Mouse (Mus musculus): ENCODE data around the gene Apbb2. TPM values are rescaled to one million over a fixed set of nuclear protein-coding genes. Genes with fewer than 3 reads are reported as not detected.

Apbb2 gene
- polyA plus RNA-seq, 1 experiment, result 19.1 TPM

GRCm38 (mm10) chr5:66393767-66394446 is 224.7 kb downstream of the Apbb2 start:
- no peak for TF ChIP-seq USF1 (IDR thresholded peaks at IDR 0.05; ENCODE audit: low read depth)
- TF ChIP-seq MAX (IDR thresholded peaks at IDR 0.05; ENCODE audit: low read depth), result no peak
- peaks cover 32% of the 10 kb centered on the region for H3K36me3 ChIP-seq (ENCODE audit: control insufficient read depth, insufficient read depth)
- no peak overlapping the region for H3ac ChIP-seq (ENCODE audit: control insufficient read depth, insufficient read length)
- H3K79me2 ChIP-seq (ENCODE audit: control insufficient read depth, insufficient read depth), result no peaks in the 10 kb centered on the region
- no peak overlapping the region for H3K4me3 ChIP-seq
- no peaks in the 10 kb centered on the region for H3K27me3 ChIP-seq (ENCODE audit: control insufficient read depth, insufficient read depth, insufficient read length)
- no peak overlapping the region for H3K4me2 ChIP-seq (ENCODE audit: low read depth)

GRCm38 (mm10) chr5:66392861-66393529 is 225.6 kb downstream of the Apbb2 start:
- Histone ChIP-seq H3K4me3 (no peak overlapping the region), H3K79me2 (ENCODE audit: control insufficient read depth, insufficient read depth) (no peaks in the 10 kb centered on the region), H3K27me3 (ENCODE audit: control insufficient read depth, insufficient read depth, insufficient read length) (no peaks in the 10 kb centered on the region), H3K4me2 (ENCODE audit: low read depth) (no peak overlapping the region), H3ac (ENCODE audit: control insufficient read depth, insufficient read length) (no peak overlapping the region), H3K36me3 (ENCODE audit: control insufficient read depth, insufficient read depth) (peaks cover 32% of the 10 kb centered on the region)
- TF ChIP-seq MYOG (IDR thresholded peaks at IDR 0.05; ENCODE audit: control insufficient read depth in 1 of 3, insufficient read depth in 1 of 3, insufficient read length in 2 of 3, low read depth in 2 of 3) (no peak), TCF12 (IDR thresholded peaks at IDR 0.05; ENCODE audit: insufficient read depth, poor library complexity, severe bottlenecking) (no peak), MAX (IDR thresholded peaks at IDR 0.05; ENCODE audit: low read depth) (no peak), MYOD1 (IDR thresholded peaks at IDR 0.05; ENCODE audit: control insufficient read depth in 1 of 3, insufficient read length in 2 of 3, low read depth in 2 of 3) (no peak), SRF (IDR thresholded peaks at IDR 0.05; ENCODE audit: control insufficient read depth, insufficient read length, low read depth) (no peak), POLR2A (IDR thresholded peaks at IDR 0.05; ENCODE audit: insufficient read length, low read depth) (no peak), POLR2AphosphoS2 (IDR thresholded peaks at IDR 0.05; ENCODE audit: insufficient read length, low read depth) (no peak), TCF3 (IDR thresholded peaks at IDR 0.05; ENCODE audit: insufficient read length, low read depth) (no peak), CEBPB (IDR thresholded peaks at IDR 0.05; ENCODE audit: insufficient read depth, poor library complexity, severe bottlenecking) (no peak), REST (IDR thresholded peaks at IDR 0.05; ENCODE audit: insufficient read depth, insufficient read length) (no peak), USF1 (IDR thresholded peaks at IDR 0.05; ENCODE audit: low read depth) (no peak), E2F4 (IDR thresholded peaks at IDR 0.05; ENCODE audit: insufficient read depth) (no peak)

GRCm38 (mm10) chr5:66391771-66392170 is 226.8 kb downstream of the Apbb2 start:
- Histone ChIP-seq H3ac (ENCODE audit: control insufficient read depth, insufficient read length) (no peak overlapping the region), H3K4me3 (no peak overlapping the region), H3K36me3 (ENCODE audit: control insufficient read depth, insufficient read depth) (peaks cover 22% of the 10 kb centered on the region), H3K4me2 (ENCODE audit: low read depth) (no peak overlapping the region), H3K27me3 (ENCODE audit: control insufficient read depth, insufficient read depth, insufficient read length) (no peaks in the 10 kb centered on the region), H3K79me2 (ENCODE audit: control insufficient read depth, insufficient read depth) (no peaks in the 10 kb centered on the region)
- TF ChIP-seq MYOD1 (IDR thresholded peaks at IDR 0.05; ENCODE audit: control insufficient read depth in 1 of 3, insufficient read length in 2 of 3, low read depth in 2 of 3) (no peak), TCF12 (IDR thresholded peaks at IDR 0.05; ENCODE audit: insufficient read depth, poor library complexity, severe bottlenecking) (no peak)

DNA sequence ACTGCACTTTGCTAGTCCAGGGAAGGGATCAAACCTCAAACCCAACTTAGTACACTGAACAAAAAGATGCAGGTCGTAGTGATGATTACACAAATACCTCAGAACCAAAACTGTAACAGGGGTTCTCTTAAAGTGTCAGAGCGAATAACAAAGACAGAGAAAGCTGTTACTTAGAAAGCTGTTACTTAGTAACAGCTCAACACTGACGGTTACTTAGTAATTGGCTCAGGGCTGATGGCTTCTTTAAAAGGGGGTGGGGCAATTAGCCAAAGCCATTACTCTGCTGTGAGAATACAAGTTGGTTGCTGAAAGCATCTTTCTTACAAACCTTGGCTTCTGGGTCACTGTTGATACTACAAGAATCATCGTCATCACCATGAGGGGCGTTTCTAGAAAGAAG is 227.3 kb downstream of the Apbb2 start:
- H3K4me2 ChIP-seq (ENCODE audit: low read depth), result no peak overlapping the region
- no peaks in the 10 kb centered on the region for H3K27me3 ChIP-seq (ENCODE audit: control insufficient read depth, insufficient read depth, insufficient read length)
- no peak overlapping the region for H3ac ChIP-seq (ENCODE audit: control insufficient read depth, insufficient read length)
- peaks cover 21% of the 10 kb centered on the region for H3K36me3 ChIP-seq (ENCODE audit: control insufficient read depth, insufficient read depth)
- no peaks in the 10 kb centered on the region for H3K79me2 ChIP-seq (ENCODE audit: control insufficient read depth, insufficient read depth)
- TF ChIP-seq POLR2AphosphoS2 (IDR thresholded peaks at IDR 0.05; ENCODE audit: insufficient read length, low read depth) (no peak), SRF (IDR thresholded peaks at IDR 0.05; ENCODE audit: control insufficient read depth, insufficient read length, low read depth) (no peak), MYOD1 (IDR thresholded peaks at IDR 0.05; ENCODE audit: control insufficient read depth in 1 of 3, insufficient read length in 2 of 3, low read depth in 2 of 3) (no peak), CEBPB (IDR thresholded peaks at IDR 0.05; ENCODE audit: insufficient read depth, poor library complexity, severe bottlenecking) (no peak), POLR2A (IDR thresholded peaks at IDR 0.05; ENCODE audit: insufficient read length, low read depth) (no peak), REST (IDR thresholded peaks at IDR 0.05; ENCODE audit: insufficient read depth, insufficient read length) (no peak), MAX (IDR thresholded peaks at IDR 0.05; ENCODE audit: low read depth) (no peak)
- H3K4me3 ChIP-seq, result no peak overlapping the region

DNA sequence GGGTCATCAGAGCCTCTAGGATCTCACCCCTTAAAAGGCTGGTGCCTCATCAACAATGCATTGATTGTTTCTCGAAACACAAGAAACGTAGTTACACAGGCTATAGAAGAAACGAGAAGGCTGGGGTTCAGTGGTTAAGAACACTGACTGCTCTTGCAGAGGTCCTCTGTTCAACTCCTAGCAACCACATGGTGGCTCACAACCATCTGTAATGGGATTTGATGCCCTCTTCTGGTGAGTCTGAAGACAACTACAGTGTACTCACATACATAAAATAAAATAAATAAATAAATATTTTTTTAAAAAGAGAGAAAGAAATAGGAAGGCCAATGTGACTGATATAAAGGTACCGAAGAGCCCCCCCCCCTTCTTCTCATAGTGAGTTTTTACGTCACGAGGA is 228.0 kb downstream of the Apbb2 start:
- no peak for TF ChIP-seq USF1 (IDR thresholded peaks at IDR 0.05; ENCODE audit: low read depth)
- TF ChIP-seq TCF12 (IDR thresholded peaks at IDR 0.05; ENCODE audit: insufficient read depth, poor library complexity, severe bottlenecking), result no peak
- TF ChIP-seq CEBPB (IDR thresholded peaks at IDR 0.05; ENCODE audit: insufficient read depth, poor library complexity, severe bottlenecking), result no peak
- no peak for TF ChIP-seq POLR2AphosphoS2 (IDR thresholded peaks at IDR 0.05; ENCODE audit: insufficient read length, low read depth)
- no peak for TF ChIP-seq POLR2A (IDR thresholded peaks at IDR 0.05; ENCODE audit: insufficient read length, low read depth)
- no peak for TF ChIP-seq MYOG (IDR thresholded peaks at IDR 0.05; ENCODE audit: control insufficient read depth in 1 of 3, insufficient read depth in 1 of 3, insufficient read length in 2 of 3, low read depth in 2 of 3)
- no peak for TF ChIP-seq MAX (IDR thresholded peaks at IDR 0.05; ENCODE audit: low read depth)
- no peak for TF ChIP-seq TCF3 (IDR thresholded peaks at IDR 0.05; ENCODE audit: insufficient read length, low read depth)
- H3ac ChIP-seq (ENCODE audit: control insufficient read depth, insufficient read length), result no peak overlapping the region
- no peaks in the 10 kb centered on the region for H3K27me3 ChIP-seq (ENCODE audit: control insufficient read depth, insufficient read depth, insufficient read length)
- peaks cover 21% of the 10 kb centered on the region for H3K36me3 ChIP-seq (ENCODE audit: control insufficient read depth, insufficient read depth)
- no peak overlapping the region for H3K4me3 ChIP-seq
- no peaks in the 10 kb centered on the region for H3K79me2 ChIP-seq (ENCODE audit: control insufficient read depth, insufficient read depth)
- no peak overlapping the region for H3K4me2 ChIP-seq (ENCODE audit: low read depth)
